Mouse (Mus musculus) kidney, embryonic 16.5 days (tissue): Measurements from ENCODE around the gene Ifi203. TPM values are rescaled to one million over a fixed set of nuclear protein-coding genes. Genes with fewer than 3 reads are reported as not detected.
"Not testable (repeated sequence)": the region's sequence is repeated elsewhere in the genome, so short reads cannot be mapped to it uniquely, and the experiment has no call there.

Experiments used
- ATAC-seq: fragments of 200-750 bp; cut with Nextera tagmentation; 2 replicates; pipeline ENCODE4 v1.8.0; 2017; ENCODE audit warnings: moderate TSS enrichment; ENCODE audit not compliant: low FRiP score, low TSS enrichment
- H3K27ac ChIP-seq: fragments of 300-500 bp; sonication (generic); 2 replicates; pipeline ENCODE4 v1.5.1; 2014; ENCODE audit warnings: low read length
- H3K27me3 ChIP-seq: fragments of 300-500 bp; sonication (generic); 2 replicates; pipeline ENCODE4 v1.6.1; 2014; ENCODE audit warnings: low read length, control low read depth, mixed read lengths; ENCODE audit not compliant: insufficient read depth
- H3K36me3 ChIP-seq: fragments of 300-500 bp; sonication (generic); 2 replicates; pipeline ENCODE4 v1.6.1; 2014; ENCODE audit warnings: low read length, control low read depth, mixed read lengths; ENCODE audit not compliant: insufficient read depth
- H3K4me1 ChIP-seq: fragments of 300-500 bp; sonication (generic); 2 replicates; pipeline ENCODE4 v1.6.1; 2014; ENCODE audit warnings: low read length, control low read depth, mixed read lengths; ENCODE audit not compliant: insufficient read depth
- H3K4me2 ChIP-seq: fragments of 300-500 bp; sonication (generic); replicated peaks from 2 replicates; pipeline ENCODE4 v1.6.1; 2014; ENCODE audit warnings: low read depth, low read length
- H3K4me3 ChIP-seq: fragments of 300-500 bp; sonication (generic); 2 replicates; pipeline ENCODE4 v1.5.1; 2014; ENCODE audit warnings: mild to moderate bottlenecking, low read length
- H3K9ac ChIP-seq: fragments of 300-500 bp; sonication (generic); replicated peaks from 2 replicates; pipeline ENCODE4 v1.6.1; 2014; ENCODE audit warnings: low read length
- H3K9me3 ChIP-seq: fragments of 300-500 bp; sonication (generic); 2 replicates; pipeline ENCODE4 v1.6.1; 2016; ENCODE audit warnings: low read length, control low read depth
- WGBS: fragments of 180-500 bp; shearing (Covaris S2); extraction: QIAGEN DNeasy Blood & Tissue Kit; methylation state at CpG from one replicate; pipeline ENCODE4 v1.1.7; 2014; 5-methylcytosine and 5-hydroxymethylcytosine counted together
- polyA plus RNA-seq: library from polyadenylated mRNA; unstranded; fragments of >200 nt; fragmentation: Nextera tagmentation; extraction: Ambion mirVana; gene quantifications from 2 replicates; pipeline ENCODE4 v1.2.1, GENCODE M21; 2015

Gene Ifi203
- polyA plus RNA-seq: 0.66 and 0.92 TPM in 2 replicates

- not testable (repeated sequence) for H3K4me2 ChIP-seq, H3K4me3 ChIP-seq, H3K36me3 ChIP-seq, H3K27ac ChIP-seq, H3K27me3 ChIP-seq, H3K9me3 ChIP-seq, ATAC-seq, H3K4me1 ChIP-seq, H3K9ac ChIP-seq
- 68% methylated on average over 3 of the region's 3 CpGs for WGBS
Measured at GRCm38 (mm10) chr1:173941924-173942779, at the start of gene Ifi203, which contains the start of gene Mndal. TSS of gene Ifi203 (minus strand) at chr1:173942672. TSS of gene Mndal (minus strand) at chr1:173942491.

GRCm38 (mm10) chr1:173982694-173983305 is 40.3 kb upstream of the Ifi203 start, which contains the start of gene Ifi202b:
TSS of gene Ifi202b (minus strand) at chr1:173982744.
- not testable (repeated sequence) for H3K27ac ChIP-seq, H3K27me3 ChIP-seq, H3K4me3 ChIP-seq, H3K9me3 ChIP-seq, H3K4me2 ChIP-seq, H3K4me1 ChIP-seq, H3K9ac ChIP-seq, H3K36me3 ChIP-seq, ATAC-seq
- WGBS: 89% methylated on average over 6 of the region's 6 CpGs

- not testable (repeated sequence) for H3K27me3 ChIP-seq, H3K4me1 ChIP-seq, H3K9ac ChIP-seq, H3K36me3 ChIP-seq, H3K4me3 ChIP-seq, H3K27ac ChIP-seq, H3K4me2 ChIP-seq, H3K9me3 ChIP-seq, ATAC-seq
- WGBS: 54% methylated on average over 3 of the region's 3 CpGs
Measured at GRCm38 (mm10) chr1:173981038-173981437, 38.6 kb upstream of the Ifi203 start.

- H3K9ac ChIP-seq: no peak overlapping the region
- no peaks in the 10 kb centered on the region for H3K4me1 ChIP-seq
- H3K36me3 ChIP-seq: no peaks in the 10 kb centered on the region
- no peak overlapping the region for H3K27ac ChIP-seq
- H3K9me3 ChIP-seq: no peaks in the 10 kb centered on the region
- H3K4me2 ChIP-seq: no peak overlapping the region
- no peak for ATAC-seq
- no peak overlapping the region for H3K4me3 ChIP-seq
- H3K27me3 ChIP-seq: no peaks in the 10 kb centered on the region
Measured at GRCm38 (mm10) chr1:173977622-173978021, 35.1 kb upstream of the Ifi203 start.

- Histone ChIP-seq H3K27me3 (no peaks in the 10 kb centered on the region), H3K9me3 (no peaks in the 10 kb centered on the region), H3K27ac (no peak overlapping the region), H3K36me3 (no peaks in the 10 kb centered on the region), H3K4me2 (no peak overlapping the region), H3K4me1 (no peaks in the 10 kb centered on the region), H3K4me3 (no peak overlapping the region), H3K9ac (no peak overlapping the region)
- ATAC-seq: no peak
Measured at GRCm38 (mm10) chr1:173973111-173973510, 30.6 kb upstream of the Ifi203 start.

GRCm38 (mm10) chr1:173961491-173961890 is 19.0 kb upstream of the Ifi203 start:
- H3K27me3 ChIP-seq, ATAC-seq, H3K9ac ChIP-seq, H3K9me3 ChIP-seq, H3K27ac ChIP-seq, H3K4me3 ChIP-seq, H3K4me2 ChIP-seq, H3K4me1 ChIP-seq, H3K36me3 ChIP-seq: not testable (repeated sequence)
- WGBS: 71% methylated on average over 1 of the region's 1 CpGs

GRCm38 (mm10) chr1:173959998-173960397 is 17.5 kb upstream of the Ifi203 start:
- H3K4me1 ChIP-seq, H3K36me3 ChIP-seq, ATAC-seq, H3K4me2 ChIP-seq, H3K27ac ChIP-seq, H3K9ac ChIP-seq, H3K9me3 ChIP-seq, H3K27me3 ChIP-seq, H3K4me3 ChIP-seq: not testable (repeated sequence)
- WGBS: 32% methylated on average over 3 of the region's 3 CpGs

GRCm38 (mm10) chr1:173955839-173956527 is 13.5 kb upstream of the Ifi203 start:
- ATAC-seq, H3K4me2 ChIP-seq, H3K27ac ChIP-seq, H3K4me1 ChIP-seq, H3K9me3 ChIP-seq, H3K27me3 ChIP-seq, H3K36me3 ChIP-seq, H3K9ac ChIP-seq, H3K4me3 ChIP-seq: not testable (repeated sequence)
- 32% methylated on average over 3 of the region's 3 CpGs for WGBS

- Histone ChIP-seq H3K9ac (no peak overlapping the region), H3K4me2 (no peak overlapping the region), H3K36me3 (no peaks in the 10 kb centered on the region), H3K27me3 (no peaks in the 10 kb centered on the region), H3K4me1 (no peaks in the 10 kb centered on the region), H3K4me3 (no peak overlapping the region), H3K9me3 (no peaks in the 10 kb centered on the region), H3K27ac (no peak overlapping the region)
- WGBS: 86% methylated on average over 2 of the region's 2 CpGs
- ATAC-seq: no peak
Measured at GRCm38 (mm10) chr1:173955071-173955796, 12.8 kb upstream of the Ifi203 start.
